Mouse (Mus musculus) liver, embryonic 14.5 days (tissue): ENCODE results near the gene Ramp2.

Experiments
- CTCF ChIP-seq: IDR thresholded peaks from 2 replicates; pipeline ENCODE4 v1.5.1; 2016; ENCODE audit warnings: antibody characterized with exemption, low read depth, control low read depth
- EP300 ChIP-seq: IDR thresholded peaks from 2 replicates; pipeline ENCODE4 v1.6.1; 2016; ENCODE audit warnings: antibody characterized with exemption, low read depth

GRCm38 (mm10) chr11:101282896-101283295, 37.1 kb downstream of the Ramp2 start:
- no peak for TF ChIP-seq CTCF
- TF ChIP-seq EP300 = no peak
